Mouse (Mus musculus) olfactory bulb, adult 2 months (tissue): ENCODE measurements around the gene Gast.

Experiments
- CTCF ChIP-seq: fragments of 200-500 bp; IDR thresholded peaks from 2 replicates; pipeline ENCODE4 v1.5.1; 2012; ENCODE audit warnings: low read depth, mild to moderate bottlenecking, low read length, moderate library complexity; ENCODE audit not compliant: insufficient read depth
- POLR2A ChIP-seq: fragments of 200-500 bp; IDR thresholded peaks from 2 replicates; pipeline ENCODE4 v1.6.1; 2012; ENCODE audit warnings: mild to moderate bottlenecking, low read depth, low read length, moderate library complexity; ENCODE audit not compliant: insufficient read depth

DNA sequence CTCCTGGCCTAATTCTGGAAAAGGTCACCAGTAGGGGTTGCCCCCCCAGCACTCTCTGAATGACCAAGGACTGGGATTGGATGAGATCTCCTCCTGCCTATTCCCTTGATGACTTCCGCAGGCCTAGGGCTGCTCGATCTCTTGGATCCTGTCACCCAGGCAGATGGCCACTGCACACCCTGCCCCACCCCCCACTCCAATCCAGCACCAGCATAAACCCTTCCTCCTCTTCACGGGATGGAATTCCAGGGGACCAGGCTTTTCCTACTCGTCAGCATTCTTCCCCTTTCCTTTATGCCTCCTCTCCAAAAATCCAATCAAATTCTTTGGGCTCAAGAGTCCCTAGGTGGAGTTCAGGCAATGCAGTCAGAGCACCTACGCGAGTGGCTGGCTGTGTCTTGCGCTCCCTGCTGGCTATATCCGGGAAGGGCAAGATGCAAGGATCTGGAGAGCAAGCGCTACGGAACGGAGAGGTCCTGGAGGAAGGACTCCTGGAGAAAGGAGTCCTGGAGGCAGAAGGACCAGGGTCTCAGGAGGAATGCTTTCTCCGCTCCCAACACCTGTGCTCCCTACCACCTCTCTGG lies 28.9 kb downstream of the Gast start:
- TF ChIP-seq POLR2A (no peak), CTCF (no peak)
